Mouse (Mus musculus) heart, adult 2 months (tissue): ENCODE data around the gene Vps37b. TPM values are rescaled to one million over a fixed set of nuclear protein-coding genes. Genes with fewer than 3 reads are reported as not detected.

Experiments used
- DNase-seq, 2 experiments: peaks; one replicate each; pipeline ENCODE4 v3.0.0; 2021
- H3K27ac ChIP-seq: fragments of 200-600 bp; 2 replicates; pipeline ENCODE4 v1.8.1; 2022
- H3K27me3 ChIP-seq: fragments of 200-500 bp; 2 replicates; pipeline ENCODE4 v1.6.1; 2012; ENCODE audit warnings: mild to moderate bottlenecking, low read length, inconsistent platforms, mixed read lengths; ENCODE audit not compliant: control insufficient read depth, insufficient read depth
- H3K36me3 ChIP-seq: fragments of 200-500 bp; 2 replicates; pipeline ENCODE4 v1.6.1; 2012; ENCODE audit warnings: low read length, inconsistent platforms; ENCODE audit not compliant: control insufficient read depth, insufficient read depth
- H3K4me1 ChIP-seq: fragments of 200-500 bp; 2 replicates; pipeline ENCODE4 v1.6.1; 2011; ENCODE audit warnings: low read length; ENCODE audit not compliant: control insufficient read depth, insufficient read depth
- H3K4me3 ChIP-seq: fragments of 200-600 bp; 2 replicates; pipeline ENCODE4 v1.8.1; 2022
- H3K79me2 ChIP-seq: fragments of 200-500 bp; replicated peaks from 2 replicates; pipeline ENCODE4 v1.6.1; 2012; ENCODE audit warnings: mild to moderate bottlenecking, inconsistent platforms, low read length, moderate library complexity, mixed read lengths; ENCODE audit not compliant: control insufficient read depth, insufficient read depth
- H3K9ac ChIP-seq: fragments of 200-500 bp; 2 replicates; pipeline ENCODE4 v1.6.1; 2012; ENCODE audit warnings: low read depth, mild to moderate bottlenecking, control low read depth, inconsistent platforms, low read length, mixed read lengths
- CTCF ChIP-seq: fragments of 200-600 bp; IDR thresholded peaks from 2 replicates; pipeline ENCODE4 v1.8.1; 2022; ENCODE audit warnings: antibody characterized with exemption, mild to moderate bottlenecking, moderate library complexity
- EP300 ChIP-seq: fragments of 200-500 bp; IDR thresholded peaks from 2 replicates; pipeline ENCODE4 v1.6.1; 2011; ENCODE audit warnings: low read depth, low read length, control low read depth; ENCODE audit not compliant: insufficient read depth
- POLR2A ChIP-seq: fragments of 200-500 bp; IDR thresholded peaks from 2 replicates; pipeline ENCODE4 v1.6.1; 2011; ENCODE audit warnings: mild to moderate bottlenecking, low read depth, low read length, control low read depth; ENCODE audit not compliant: insufficient read depth
- WGBS: fragments of 180-500 bp; shearing (Covaris S2); methylation state at CpG from one replicate; pipeline ENCODE4 v1.1.7; 2018; 5-methylcytosine and 5-hydroxymethylcytosine counted together
- intact Hi-C: fragments of 180-260 bp; cut with DNase I; formaldehyde crosslinking; loops from one replicate; pipeline ENCODE4 v1.15.1; 2025
- polyA plus RNA-seq: library from polyadenylated mRNA; depleted of rRNA; stranded (reverse); fragments of >200 nt; gene quantifications from 2 replicates; pipeline ENCODE4 v1.2.3, GENCODE M21; 2012
- total RNA-seq, 2 experiments: library from RNA; stranded (reverse); gene quantifications; 2 replicates each; pipeline ENCODE4 v1.2.3; 2021

Gene Vps37b
- total and polyA plus RNA-seq, 3 experiments, result 16.0 to 22.7 (median 16.7) TPM

GRCm38 (mm10) chr5:123996695-123997094, 35.4 kb downstream of the Vps37b start:
- intact Hi-C loops, result loop anchor here (10.0 kb wide), 1 partner anchor 172 kb away; no protein-coding TSS in a partner anchor
- H3K36me3 ChIP-seq, result peaks cover under 1% of the 10 kb centered on the region; the same call in 1 of the 2 replicates
- no peaks in the 10 kb centered on the region for H3K79me2 ChIP-seq
- peaks cover 10% of the 10 kb centered on the region for H3K4me1 ChIP-seq
- 92% methylated on average over 14 of the region's 14 CpGs for WGBS
- H3K9ac ChIP-seq, result no peak overlapping the region
- no peak overlapping the region for H3K4me3 ChIP-seq
- TF ChIP-seq CTCF (no peak), POLR2A (no peak), EP300 (no peak)
- H3K27ac ChIP-seq, result no peak overlapping the region
- no peak for DNase-seq
- H3K27me3 ChIP-seq, result no peaks in the 10 kb centered on the region

GRCm38 (mm10) chr5:123996194-123996593, 35.9 kb downstream of the Vps37b start:
- H3K79me2 ChIP-seq, result no peaks in the 10 kb centered on the region
- WGBS, result 86% methylated on average over 10 of the region's 10 CpGs

GRCm38 (mm10) chr5:123995388-123995787, 36.7 kb downstream of the Vps37b start:
- Histone ChIP-seq H3K27ac (no peak overlapping the region), H3K36me3 (peaks cover 3% of the 10 kb centered on the region; the same call in 1 of the 2 replicates), H3K27me3 (no peaks in the 10 kb centered on the region), H3K4me1 (peaks cover 16% of the 10 kb centered on the region), H3K9ac (no peak overlapping the region), H3K4me3 (no peak overlapping the region), H3K79me2 (no peaks in the 10 kb centered on the region)
- intact Hi-C loops, result loop anchor here (10.0 kb wide), 1 partner anchor 171 kb away; no protein-coding TSS in a partner anchor
- TF ChIP-seq EP300 (no peak), CTCF (no peak), POLR2A (no peak)
- no peak for DNase-seq
- WGBS, result 87% methylated on average over 6 of the region's 6 CpGs

More at GRCm38 (mm10) chr5:123996194-123996593, 35.9 kb downstream of the Vps37b start:
- H3K36me3 ChIP-seq, result peaks cover 3% of the 10 kb centered on the region; the same call in 1 of the 2 replicates
- intact Hi-C loops, result loop anchor here (10.0 kb wide), 1 partner anchor 171 kb away; no protein-coding TSS in a partner anchor
- peaks cover 14% of the 10 kb centered on the region for H3K4me1 ChIP-seq
- no peak overlapping the region for H3K4me3 ChIP-seq
- TF ChIP-seq EP300 (no peak), CTCF (peak; percentile 67), POLR2A (no peak)
- no peak overlapping the region for H3K27ac ChIP-seq
- H3K27me3 ChIP-seq, result no peaks in the 10 kb centered on the region
- DNase-seq, result no peak
- H3K9ac ChIP-seq, result no peak overlapping the region

GRCm38 (mm10) chr5:123994468-123994867, 37.6 kb downstream of the Vps37b start:
- no peak overlapping the region for H3K4me3 ChIP-seq
- no peaks in the 10 kb centered on the region for H3K79me2 ChIP-seq
- H3K36me3 ChIP-seq, result peaks cover 3% of the 10 kb centered on the region; the same call in 1 of the 2 replicates
- H3K9ac ChIP-seq, result no peak overlapping the region
- intact Hi-C loops, result loop anchor here (10.0 kb wide), 1 partner anchor 170 kb away; no protein-coding TSS in a partner anchor
- WGBS, result 94% methylated on average over 7 of the region's 7 CpGs
- peaks cover 16% of the 10 kb centered on the region for H3K4me1 ChIP-seq
- DNase-seq, result no peak
- H3K27me3 ChIP-seq, result no peaks in the 10 kb centered on the region
- no peak for TF ChIP-seq CTCF
- no peak for TF ChIP-seq EP300
- no peak for TF ChIP-seq POLR2A
- no peak overlapping the region for H3K27ac ChIP-seq

- intact Hi-C loops, result loop anchor here (10.0 kb wide), 1 partner anchor 169 kb away; no protein-coding TSS in a partner anchor
- Histone ChIP-seq H3K27me3 (no peaks in the 10 kb centered on the region), H3K9ac (no peak overlapping the region), H3K4me1 (peaks cover 16% of the 10 kb centered on the region), H3K36me3 (peaks cover 3% of the 10 kb centered on the region; the same call in 1 of the 2 replicates), H3K79me2 (no peaks in the 10 kb centered on the region), H3K4me3 (no peak overlapping the region), H3K27ac (peak overlapping the region; percentile 28; the same call in 1 of the 2 replicates)
- 58% methylated on average over 7 of the region's 7 CpGs for WGBS
- peak; percentile 70 to 77 for DNase-seq
- TF ChIP-seq POLR2A, result no peak
- TF ChIP-seq CTCF, result no peak
These were observed 38.6 kb downstream of the Vps37b start for GRCm38 (mm10) chr5:123993263-123994036.
